Comparison of ENCODE assay signal across 20 mouse cellular contexts in the genomic region with DNA sequence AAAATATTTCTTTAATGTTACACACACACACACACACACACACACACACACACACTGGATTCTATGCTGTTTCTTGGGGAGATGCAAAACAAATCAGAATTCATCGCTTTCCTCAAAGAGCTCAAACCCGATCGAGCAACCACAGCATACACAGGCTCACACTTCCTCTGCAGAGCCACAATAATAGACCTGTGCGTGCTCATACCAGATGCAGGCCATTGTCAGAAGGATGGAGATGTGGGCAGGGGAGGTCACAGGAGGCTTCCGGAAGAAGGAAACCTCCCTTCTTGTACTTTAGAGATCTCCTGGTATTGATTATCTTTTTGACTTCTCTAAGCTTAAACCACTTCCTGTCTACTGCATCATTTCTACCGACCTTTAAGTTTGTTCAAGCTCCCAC.
A peak's percentile ranks its signal among the peaks of the same experiment; 100 is the strongest.
DNase-seq lines count a peak whose midpoint lies in the region; ATAC-seq lines count a peak whose summit lies in the region.
"Had no signal": no experiment of that assay in that cellular context is flagged by ENCODE, and none has a peak within 500 bp of the region (broad histone marks: within the 10 kb centered on the region; RNA-seq: fewer than 3 reads in every experiment).

No protein-coding gene starts in this region.

- H3K4me1 ChIP-seq in heart, embryonic 16.5 days (ENCODE audit: control insufficient read depth, insufficient read depth, low read length): peaks cover 11% of the 10 kb centered on the region
- H3K4me1 ChIP-seq: hindbrain, embryonic 12.5 days; midbrain, embryonic 13.5 days had no signal

- WGBS in heart, embryonic 16.5 days: 66% methylated on average over 6 of the region's 6 CpGs

- H3K36me3 ChIP-seq in heart, embryonic 16.5 days (ENCODE audit: control insufficient read depth, insufficient read depth): no peaks in the 10 kb centered on the region
- H3K36me3 ChIP-seq: forebrain, embryonic 15.5 days; hindbrain, embryonic 12.5 days; limb, embryonic 15.5 days; midbrain, embryonic 13.5 days had no signal

- H3K4me3 ChIP-seq in heart, embryonic 16.5 days (ENCODE audit: low read length): no peak overlapping the region
- H3K4me3 ChIP-seq: forebrain, embryonic 15.5 days; hindbrain, embryonic 12.5 days; limb, embryonic 15.5 days; midbrain, embryonic 13.5 days had no signal

- no peak for ATAC-seq in heart, embryonic 16.5 days (replicated peaks; ENCODE audit: extremely low read depth, insufficient read depth, low FRiP score)
- ATAC-seq in common myeloid progenitor, adult 5-6 weeks (replicated peaks; ENCODE audit: low read depth, poor library complexity, severe bottlenecking): peak; percentile 57
- 0 out of 2 replicates have a peak, but pooled peaks have one; percentile 38 for ATAC-seq in megakaryocyte progenitor cell, adult 5-6 weeks (replicated peaks; ENCODE audit: poor library complexity)
- ATAC-seq: forebrain, embryonic 15.5 days; intestine, postnatal 0 days; liver, postnatal 0 days; midbrain, embryonic 13.5 days had no signal

- no peaks in the 10 kb centered on the region for H3K27me3 ChIP-seq in heart, embryonic 16.5 days (ENCODE audit: control insufficient read depth, insufficient read depth, low read length)
- H3K27me3 ChIP-seq: forebrain, embryonic 15.5 days; hindbrain, embryonic 12.5 days; limb, embryonic 15.5 days had no signal

- H3K4me2 ChIP-seq in heart, embryonic 16.5 days (ENCODE audit: low read depth, low read length): no peak overlapping the region
- H3K4me2 ChIP-seq: forebrain, embryonic 15.5 days; hindbrain, embryonic 12.5 days; limb, embryonic 15.5 days; midbrain, embryonic 13.5 days had no signal

- DNase-seq in heart, adult 9 months (ENCODE audit: low spot score in 2 of 2): no peak
- peak; percentile 31 for DNase-seq in thymus, postnatal 14 days
- DNase-seq in gastrocnemius, postnatal 25 days: no peak
- no peak for DNase-seq in adipocyte (ENCODE audit: low spot score)
- no peak for DNase-seq in MN1 (ENCODE audit: low spot score)
- DNase-seq: adrenal gland, adult 2 months; cerebellum, postnatal 25 days; kidney, postnatal 10 days; layer of hippocampus, adult 9-11 months; liver, postnatal 0 days; lung, postnatal 4 days had no signal

- H3K9ac ChIP-seq in heart, embryonic 16.5 days (ENCODE audit: low read length): no peak overlapping the region
- H3K9ac ChIP-seq: forebrain, embryonic 15.5 days; hindbrain, embryonic 12.5 days; limb, embryonic 15.5 days; liver, postnatal 0 days; midbrain, embryonic 13.5 days had no signal

- H3K9me3 ChIP-seq in heart, embryonic 16.5 days (replicated peaks; ENCODE audit: control insufficient read depth, low read length): no peaks in the 10 kb centered on the region
- H3K9me3 ChIP-seq: forebrain, embryonic 15.5 days; hindbrain, embryonic 12.5 days; limb, embryonic 15.5 days; midbrain, embryonic 13.5 days had no signal

- peak overlapping the region; percentile 3; the same call in 1 of the 2 replicates for H3K27ac ChIP-seq in heart, embryonic 16.5 days (ENCODE audit: low read length)
- H3K27ac ChIP-seq: forebrain, embryonic 15.5 days; hindbrain, embryonic 12.5 days; limb, embryonic 15.5 days; midbrain, embryonic 13.5 days; stomach, postnatal 0 days had no signal
